In genomic region chr12:24832438-24832837, GRCm38 (mm10) we compare ENCODE assay signal across 8 mouse cellular contexts. TPM values are rescaled to one million over a fixed set of nuclear protein-coding genes. Genes with fewer than 3 reads are reported as not detected.
DNase-seq lines count a peak whose midpoint lies in the region; ATAC-seq and TF ChIP-seq lines count a peak whose summit lies in the region.

No protein-coding gene starts in this region.

- no peaks in the 10 kb centered on the region for H3K9me3 ChIP-seq in limb, embryonic 14.5 days (ENCODE audit: control insufficient read depth, low read length)
- no peaks in the 10 kb centered on the region for H3K9me3 ChIP-seq in stomach, postnatal 0 days (ENCODE audit: control insufficient read depth, low read length)

- H3K27ac ChIP-seq in spleen, adult 2 months (ENCODE audit: insufficient read depth, low read length) = no peak overlapping the region
- no peak overlapping the region for H3K27ac ChIP-seq in limb, embryonic 14.5 days (replicated peaks; ENCODE audit: low read depth, low read length)
- H3K27ac ChIP-seq in stomach, postnatal 0 days (replicated peaks) = peak overlapping the region; percentile 83; the same call in 1 of the 2 replicates

- H3K9ac ChIP-seq in limb, embryonic 14.5 days (ENCODE audit: low read depth, low read length, severe bottlenecking) = peak overlapping the region; percentile 87
- H3K9ac ChIP-seq in stomach, postnatal 0 days (ENCODE audit: low read length) = peak overlapping the region; percentile 88

- peak overlapping the region; percentile 66; the same call in 1 of the 2 replicates for H3K4me3 ChIP-seq in spleen, adult 2 months (ENCODE audit: extremely low read depth, insufficient read depth, insufficient read length)
- H3K4me3 ChIP-seq in limb, embryonic 14.5 days (replicated peaks; ENCODE audit: low read length) = peak overlapping the region; percentile 90
- peak overlapping the region; percentile 85 for H3K4me3 ChIP-seq in stomach, postnatal 0 days (ENCODE audit: low read depth, low read length)

- no peak for TF ChIP-seq EP300 in stomach, postnatal 0 days (optimal IDR thresholded peaks at IDR 0.05)

- H3K27me3 ChIP-seq in spleen, adult 2 months (ENCODE audit: control insufficient read depth, insufficient read depth, low read length) = peaks cover 2% of the 10 kb centered on the region
- no peaks in the 10 kb centered on the region for H3K27me3 ChIP-seq in limb, embryonic 14.5 days (ENCODE audit: control insufficient read depth, insufficient read depth, low read length)
- no peaks in the 10 kb centered on the region for H3K27me3 ChIP-seq in stomach, postnatal 0 days (ENCODE audit: control insufficient read depth, insufficient read depth, low read length)

- peak; percentile 24 for DNase-seq in embryo, embryonic 9.5 days (ENCODE audit: extremely low spot score)
- no peak for DNase-seq in embryo, embryonic 10.5 days (ENCODE audit: low spot score)
- no peak for DNase-seq in spleen, adult 2 months (ENCODE audit: low read depth in 1 of 2, low spot score in 2 of 2)
- DNase-seq in spleen, postnatal 4 days (ENCODE audit: low spot score in 2 of 2) = no peak
- DNase-seq in limb, embryonic 14.5 days (ENCODE audit: low spot score) = no peak
- no peak for DNase-seq in stomach, postnatal 0 days (ENCODE audit: low spot score)
- DNase-seq in B cell, adult 2 months = no peak
- DNase-seq in cerebellum, adult 18-20 months = no peak

- H3K36me3 ChIP-seq in spleen, adult 2 months (ENCODE audit: control insufficient read depth, insufficient read depth, low read length) = no peaks in the 10 kb centered on the region
- H3K36me3 ChIP-seq in limb, embryonic 14.5 days (ENCODE audit: control insufficient read depth, insufficient read depth, low read length) = no peaks in the 10 kb centered on the region
- no peaks in the 10 kb centered on the region for H3K36me3 ChIP-seq in stomach, postnatal 0 days (ENCODE audit: control insufficient read depth, insufficient read depth, low read length)

- 66% methylated on average over 2 of the region's 2 CpGs for WGBS in spleen, adult 2 months
- 13% methylated on average over 2 of the region's 2 CpGs for WGBS in limb, embryonic 14.5 days
- 23% methylated on average over 2 of the region's 2 CpGs for WGBS in stomach, postnatal 0 days

- ATAC-seq in limb, embryonic 14.5 days (ENCODE audit: low FRiP score, low read depth) = no peak
- no peak for ATAC-seq in stomach, postnatal 0 days (ENCODE audit: low FRiP score, low TSS enrichment)

- H3K4me2 ChIP-seq in limb, embryonic 14.5 days (replicated peaks; ENCODE audit: low read depth, low read length, severe bottlenecking) = peak overlapping the region; percentile 67
- H3K4me2 ChIP-seq in stomach, postnatal 0 days (replicated peaks; ENCODE audit: low read depth) = peak overlapping the region; percentile 77

- TF ChIP-seq CTCF in spleen, adult 2 months (IDR thresholded peaks at IDR 0.05; ENCODE audit: extremely low read depth, insufficient read depth, insufficient read length, insufficient replicate concordance) = no peak
- no peak for TF ChIP-seq CTCF in stomach, postnatal 0 days (IDR thresholded peaks at IDR 0.05; ENCODE audit: low read depth)

- peaks cover 8% of the 10 kb centered on the region for H3K4me1 ChIP-seq in spleen, adult 2 months (ENCODE audit: control insufficient read depth, insufficient read depth, insufficient read length)
- peaks cover 14% of the 10 kb centered on the region for H3K4me1 ChIP-seq in limb, embryonic 14.5 days (ENCODE audit: control insufficient read depth, insufficient read depth, low read length)
- H3K4me1 ChIP-seq in stomach, postnatal 0 days (replicated peaks; ENCODE audit: control insufficient read depth, insufficient read depth) = 0 out of 2 replicates have a peak, but pooled peaks cover 3% of the 10 kb centered on the region

- no peak for TF ChIP-seq POLR2A in spleen, adult 2 months (IDR thresholded peaks at IDR 0.05; ENCODE audit: low read depth, low read length)
- TF ChIP-seq POLR2A in limb, embryonic 14.5 days (IDR thresholded peaks at IDR 0.05; ENCODE audit: borderline replicate concordance, extremely low read depth, insufficient read depth, insufficient read length) = no peak

RNA-seq across cellular contexts. Expression of gene Mboat2, which starts 1.8 kb away (rescaled TPM):
- polyA plus RNA-seq in spleen, adult 2 months (2012; rRNA removed) = 1.2 and 1.4 TPM in 2 replicates
- 24.7 and 25.2 TPM in 2 replicates for polyA plus RNA-seq in limb, embryonic 14.5 days (2012; rRNA removed)
- 66.4 and 70.5 TPM in 2 replicates for polyA plus RNA-seq in limb, embryonic 14.5 days (2014; fragmentation: Nextera tagmentation; extraction: Ambion mirVana)
- 91.8 and 96.2 TPM in 2 replicates for polyA plus RNA-seq in stomach, postnatal 0 days (2015; fragmentation: Nextera tagmentation; extraction: Ambion mirVana)

Comparison
In these comparisons a context has a peak if more than half of its experiments do, and no peak if none do; other contexts are left out.
1. RNA of gene Mboat2, which starts 1.8 kb away (polyA plus RNA-seq): 91.8 to 96.2 TPM in stomach, postnatal 0 days and 24.7 to 70.5 TPM in limb, embryonic 14.5 days; 1.2 to 1.4 TPM in spleen, adult 2 months; every median in the first group is over 10 times any median in the second.
2. Peak in every context shown above with its lines, with median percentiles within 50 percentile points of each other: H3K4me3 ChIP-seq.